8 mouse cellular contexts compared by ENCODE assay signal in genomic region chr3:88552676-88553524, GRCm38 (mm10). TPM values are rescaled to one million over a fixed set of nuclear protein-coding genes. Genes with fewer than 3 reads are reported as not detected.
A peak's percentile ranks its signal among the peaks of the same experiment; 100 is the strongest.
DNase-seq lines count a peak whose midpoint lies in the region; ATAC-seq lines count a peak whose summit lies in the region.

Gene Lamtor2, minus strand, starts transcription at chr3:88553074.

- H3K4me1 ChIP-seq in forebrain, embryonic 14.5 days (ENCODE audit: control insufficient read depth, insufficient read depth, low read length), result peaks cover 16% of the 10 kb centered on the region
- peaks cover 40% of the 10 kb centered on the region for H3K4me1 ChIP-seq in neural tube, embryonic 15.5 days

- ATAC-seq in forebrain, embryonic 14.5 days, result peak; percentile 92
- peak; percentile 92 for ATAC-seq in neural tube, embryonic 15.5 days (ENCODE audit: low FRiP score)

- peak within 1 kb of the TSS; percentile 94 for H3K9ac ChIP-seq in forebrain, embryonic 14.5 days (ENCODE audit: low read length)
- H3K9ac ChIP-seq in neural tube, embryonic 15.5 days (replicated peaks), result peak within 1 kb of the TSS; percentile 90

- H3K36me3 ChIP-seq in forebrain, embryonic 14.5 days (ENCODE audit: control insufficient read depth, insufficient read depth, low read length), result peaks cover 21% of the 10 kb centered on the region
- H3K36me3 ChIP-seq in neural tube, embryonic 15.5 days, result peaks cover 23% of the 10 kb centered on the region

- H3K4me3 ChIP-seq in forebrain, embryonic 14.5 days (ENCODE audit: low read depth, low read length), result peak within 1 kb of the TSS; percentile 93
- H3K4me3 ChIP-seq in neural tube, embryonic 15.5 days (replicated peaks), result peak within 1 kb of the TSS; percentile 75

- WGBS in forebrain, embryonic 14.5 days, result 0% methylated on average over 48 of the region's 48 CpGs
- under 1% methylated on average over 48 of the region's 48 CpGs for WGBS in neural tube, embryonic 15.5 days

- peak within 1 kb of the TSS; percentile 81 for H3K4me2 ChIP-seq in forebrain, embryonic 14.5 days (ENCODE audit: low read length)
- H3K4me2 ChIP-seq in neural tube, embryonic 15.5 days, result peak within 1 kb of the TSS; percentile 73

- H3K27ac ChIP-seq in forebrain, embryonic 14.5 days (ENCODE audit: low read depth, low read length), result peak within 1 kb of the TSS; percentile 94
- peak within 1 kb of the TSS; percentile 95 for H3K27ac ChIP-seq in neural tube, embryonic 15.5 days (replicated peaks)

- DNase-seq in ES-CJ7 (ENCODE audit: low read depth, low spot score), result peak; percentile 98
- DNase-seq in cerebellum, adult 11 months, result peak; percentile 97
- peak; percentile 99 for DNase-seq in forebrain, embryonic 14.5 days (ENCODE audit: low spot score)
- DNase-seq in heart, postnatal 14 days, result peak; percentile 97 to 98
- DNase-seq in layer of hippocampus, adult 11-12 months (ENCODE audit: low spot score), result peak; percentile 99
- DNase-seq in lung, adult 18-20 months, result peak; percentile 99
- DNase-seq in testis, postnatal 14 days (ENCODE audit: low spot score), result peak; percentile 98

- intact Hi-C loops in heart, postnatal 14 days (cut with DNase I), result no loop called here

- H3K9me3 ChIP-seq in forebrain, embryonic 14.5 days (replicated peaks; ENCODE audit: control insufficient read depth, low read length), result no peaks in the 10 kb centered on the region
- no peaks in the 10 kb centered on the region for H3K9me3 ChIP-seq in neural tube, embryonic 15.5 days (replicated peaks)

- H3K27me3 ChIP-seq in forebrain, embryonic 14.5 days (replicated peaks; ENCODE audit: control insufficient read depth, insufficient read depth, low read length), result no peaks in the 10 kb centered on the region
- H3K27me3 ChIP-seq in neural tube, embryonic 15.5 days (replicated peaks), result no peaks in the 10 kb centered on the region

RNA-seq across cellular contexts. Expression of gene Lamtor2, which starts in this region (rescaled TPM):
- polyA plus RNA-seq in forebrain, embryonic 14.5 days (2014; fragmentation: Nextera tagmentation; extraction: Ambion mirVana), result 107 and 122 TPM in 2 replicates
- 10 to 100 TPM; 77.7 TPM for total RNA-seq in heart, postnatal 14 days (2021)
- polyA plus RNA-seq in neural tube, embryonic 15.5 days (2015; fragmentation: Nextera tagmentation; extraction: Ambion mirVana), result 189 and 193 TPM in 2 replicates

Comparison
In these comparisons a context has a peak if more than half of its experiments do, and no peak if none do; other contexts are left out.
1. Peak in every context shown above with its lines: DNase-seq, ATAC-seq, H3K4me3 ChIP-seq and H3K27ac ChIP-seq.